Mouse (Mus musculus): ENCODE data around the gene Epm2aip1. TPM values are rescaled to one million over a fixed set of nuclear protein-coding genes. Genes with fewer than 3 reads are reported as not detected.

Gene Epm2aip1
- total and polyA plus RNA-seq, 3 experiments, result 9.3 to 12.2 (median 11.4) TPM

GRCm38 (mm10) chr9:111223406-111223805 lies 48.3 kb upstream of the Epm2aip1 start:
- H3K36me3 ChIP-seq (replicated peaks in 1 of 2; ENCODE audit: control insufficient read depth in 1 of 2, insufficient read depth in 1 of 2, low read length in 1 of 2), result peaks cover 34 to 90% of the 10 kb centered on the region in 2 experiments

GRCm38 (mm10) chr9:111228446-111228845 lies 43.3 kb upstream of the Epm2aip1 start:
- H3K4me2 ChIP-seq (ENCODE audit: insufficient read depth, low read depth, poor library complexity, severe bottlenecking), result no peak overlapping the region
- dilution Hi-C loops (cut with MboI; ENCODE audit: extremely low pct_ligation_motif_present, extremely low pct_unique_long_range_greater_than_20kb, low sequenced_read_pairs), result no loop called here

More at GRCm38 (mm10) chr9:111223406-111223805, 48.3 kb upstream of the Epm2aip1 start:
- no peak overlapping the region for H3K4me2 ChIP-seq (ENCODE audit: insufficient read depth, low read depth, poor library complexity, severe bottlenecking)
- H3K9ac ChIP-seq (ENCODE audit: insufficient read depth, low read depth), result no peak overlapping the region
- dilution Hi-C loops (cut with MboI; ENCODE audit: extremely low pct_ligation_motif_present, extremely low pct_unique_long_range_greater_than_20kb, low sequenced_read_pairs), result no loop called here
- in situ Hi-C loops (cut with MboI; ENCODE audit: low pct_ligation_motif_present, low pct_unique_long_range_greater_than_20kb, low sequenced_read_pairs), result no loop called here
- H3K4me1 ChIP-seq (ENCODE audit: control insufficient read depth in 1 of 2, insufficient read depth in 2 of 2), result peaks cover 2 to 18% of the 10 kb centered on the region in 2 experiments; a peak in 3 of 4 replicates
- no peak overlapping the region for H3K27ac ChIP-seq (ENCODE audit: insufficient read depth, low read depth)
- no peak for DNase-seq (ENCODE audit: extremely low read depth)
- H3K9me3 ChIP-seq (replicated peaks; ENCODE audit: low read length), result no peaks in the 10 kb centered on the region
- TF ChIP-seq SMC3 (IDR thresholded peaks at IDR 0.05; ENCODE audit: low read depth, low read length), result no peak
- no peak for TF ChIP-seq EP300 (IDR thresholded peaks at IDR 0.05; ENCODE audit: low read length)
- no peak for TF ChIP-seq SIN3A (IDR thresholded peaks at IDR 0.05; ENCODE audit: low read length)
- TF ChIP-seq USF1 (IDR thresholded peaks at IDR 0.05; ENCODE audit: low read depth, low read length), result no peak
- TF ChIP-seq MAX (IDR thresholded peaks at IDR 0.05; ENCODE audit: low read length), result no peak
- no peak for TF ChIP-seq ZMIZ1 (IDR thresholded peaks at IDR 0.05; ENCODE audit: low read depth, low read length)
- TF ChIP-seq KAT2A (IDR thresholded peaks at IDR 0.05; ENCODE audit: insufficient replicate concordance, low read length), result no peak
- TF ChIP-seq POLR2A (IDR thresholded peaks at IDR 0.05; ENCODE audit: low read depth, low read length), result no peak
- TF ChIP-seq ZNF384 (IDR thresholded peaks at IDR 0.05; ENCODE audit: low read depth, low read length), result no peak
- TF ChIP-seq MYC (IDR thresholded peaks at IDR 0.05; ENCODE audit: low read depth, low read length), result no peak
- no peak for TF ChIP-seq TCF12 (IDR thresholded peaks at IDR 0.05; ENCODE audit: low read depth, low read length)
- no peak for TF ChIP-seq NELFE (IDR thresholded peaks at IDR 0.05; ENCODE audit: low read depth, low read length)
- no peak for TF ChIP-seq USF2 (conservative IDR thresholded peaks at IDR 0.05; ENCODE audit: low read depth, low read length)
- TF ChIP-seq MEF2A (IDR thresholded peaks at IDR 0.05; ENCODE audit: borderline replicate concordance, low read depth, low read length), result no peak
- TF ChIP-seq RCOR1 (conservative IDR thresholded peaks at IDR 0.05; ENCODE audit: low read depth, low read length), result no peak
- no peak for TF ChIP-seq RAD21 (IDR thresholded peaks at IDR 0.05; ENCODE audit: low read depth, low read length)
- no peak for TF ChIP-seq ELF1 (IDR thresholded peaks at IDR 0.05; ENCODE audit: low read depth, low read length)
- H3K4me3 ChIP-seq (replicated peaks in 1 of 3; ENCODE audit: low read depth in 2 of 3, low read length in 2 of 3, poor library complexity in 1 of 3), result no peak overlapping the region
- no peaks in the 10 kb centered on the region for H3K27me3 ChIP-seq (replicated peaks)
- no peaks in the 10 kb centered on the region for H3K79me2 ChIP-seq (replicated peaks; ENCODE audit: control insufficient read depth, extremely low read depth, insufficient read depth, poor library complexity, severe bottlenecking)

More at GRCm38 (mm10) chr9:111228446-111228845, 43.3 kb upstream of the Epm2aip1 start:
- no peak for DNase-seq (ENCODE audit: extremely low read depth)
- H3K9ac ChIP-seq (ENCODE audit: insufficient read depth, low read depth), result no peak overlapping the region
- TF ChIP-seq GABPA (IDR thresholded peaks at IDR 0.05; ENCODE audit: insufficient replicate concordance, low read depth, low read length) (no peak), BHLHE40 (IDR thresholded peaks at IDR 0.05; ENCODE audit: low read depth, low read length) (no peak), MAFK (IDR thresholded peaks at IDR 0.05; ENCODE audit: insufficient replicate concordance, low read length) (no peak), ELF1 (IDR thresholded peaks at IDR 0.05; ENCODE audit: low read depth, low read length) (no peak), TBP (conservative IDR thresholded peaks at IDR 0.05; ENCODE audit: low read depth, low read length) (no peak), SMC3 (IDR thresholded peaks at IDR 0.05; ENCODE audit: low read depth, low read length) (no peak), ZC3H11A (IDR thresholded peaks at IDR 0.05; ENCODE audit: low read depth, low read length) (no peak), CHD2 (IDR thresholded peaks at IDR 0.05; ENCODE audit: low read length) (no peak)
- H3K27ac ChIP-seq (ENCODE audit: insufficient read depth, low read depth), result no peak overlapping the region
- no peaks in the 10 kb centered on the region for H3K9me3 ChIP-seq (replicated peaks; ENCODE audit: low read length)
- in situ Hi-C loops (cut with MboI; ENCODE audit: low pct_ligation_motif_present, low pct_unique_long_range_greater_than_20kb, low sequenced_read_pairs), result no loop called here
- no peaks in the 10 kb centered on the region for H3K79me2 ChIP-seq (replicated peaks; ENCODE audit: control insufficient read depth, extremely low read depth, insufficient read depth, poor library complexity, severe bottlenecking)
- no peaks in the 10 kb centered on the region for H3K27me3 ChIP-seq (replicated peaks)
- H3K4me1 ChIP-seq (ENCODE audit: control insufficient read depth in 1 of 2, insufficient read depth in 2 of 2), result no peaks in the 10 kb centered on the region
- H3K36me3 ChIP-seq (replicated peaks in 1 of 2; ENCODE audit: control insufficient read depth in 1 of 2, insufficient read depth in 1 of 2, low read length in 1 of 2), result peaks cover 55 to 97% of the 10 kb centered on the region in 2 experiments
- H3K4me3 ChIP-seq (replicated peaks in 1 of 3; ENCODE audit: low read depth in 2 of 3, low read length in 2 of 3, poor library complexity in 1 of 3), result no peak overlapping the region
